Mouse (Mus musculus): ENCODE results near the gene Bbs12. TPM values are rescaled to one million over a fixed set of nuclear protein-coding genes. Genes with fewer than 3 reads are reported as not detected.

The Bbs12 gene
- polyA plus RNA-seq, 1 experiment from 2014 or later: 7.0 TPM

GRCm38 (mm10) chr3:37283234-37283633 lies 29.1 kb upstream of the Bbs12 start:
- 96% methylated on average over 4 of the region's 4 CpGs for WGBS
- ATAC-seq (ENCODE audit: low read depth) (no peak), DNase-seq (ENCODE audit: low spot score) (no peak)
- Histone ChIP-seq H3K27ac (replicated peaks; ENCODE audit: low read depth, low read length) (no peak overlapping the region), H3K4me2 (ENCODE audit: low read depth, low read length) (no peak overlapping the region), H3K9me3 (ENCODE audit: control insufficient read depth, low read length) (no peaks in the 10 kb centered on the region), H3K36me3 (ENCODE audit: control insufficient read depth, insufficient read depth, low read length) (no peaks in the 10 kb centered on the region), H3K27me3 (replicated peaks; ENCODE audit: control insufficient read depth, insufficient read depth, low read length) (no peaks in the 10 kb centered on the region), H3K9ac (ENCODE audit: low read depth, low read length) (no peak overlapping the region), H3K4me3 (ENCODE audit: low read depth, low read length) (no peak overlapping the region), H3K4me1 (ENCODE audit: control insufficient read depth, insufficient read depth, low read length) (no peaks in the 10 kb centered on the region)

- ATAC-seq (ENCODE audit: low read depth) (no peak), DNase-seq (ENCODE audit: low spot score) (no peak)
- Histone ChIP-seq H3K9ac (ENCODE audit: low read depth, low read length) (no peak overlapping the region), H3K36me3 (ENCODE audit: control insufficient read depth, insufficient read depth, low read length) (no peaks in the 10 kb centered on the region), H3K27me3 (replicated peaks; ENCODE audit: control insufficient read depth, insufficient read depth, low read length) (no peaks in the 10 kb centered on the region), H3K4me2 (ENCODE audit: low read depth, low read length) (no peak overlapping the region), H3K4me1 (ENCODE audit: control insufficient read depth, insufficient read depth, low read length) (no peaks in the 10 kb centered on the region), H3K4me3 (ENCODE audit: low read depth, low read length) (no peak overlapping the region), H3K27ac (replicated peaks; ENCODE audit: low read depth, low read length) (no peak overlapping the region), H3K9me3 (ENCODE audit: control insufficient read depth, low read length) (no peaks in the 10 kb centered on the region)
- 88% methylated on average over 2 of the region's 2 CpGs for WGBS
These were observed 23.1 kb upstream of the Bbs12 start for GRCm38 (mm10) chr3:37289237-37289636.

GRCm38 (mm10) chr3:37290881-37291541 lies 21.3 kb upstream of the Bbs12 start:
- no peaks in the 10 kb centered on the region for H3K36me3 ChIP-seq (ENCODE audit: control insufficient read depth, insufficient read depth, low read length)
- H3K4me3 ChIP-seq (ENCODE audit: low read depth, low read length): no peak overlapping the region
- ATAC-seq (ENCODE audit: low read depth): no peak
- H3K27ac ChIP-seq (replicated peaks; ENCODE audit: low read depth, low read length): no peak overlapping the region
- no peak overlapping the region for H3K9ac ChIP-seq (ENCODE audit: low read depth, low read length)
- WGBS: 67% methylated on average over 7 of the region's 7 CpGs
- DNase-seq (ENCODE audit: low spot score): no peak
- no peak overlapping the region for H3K4me2 ChIP-seq (ENCODE audit: low read depth, low read length)
- no peaks in the 10 kb centered on the region for H3K27me3 ChIP-seq (replicated peaks; ENCODE audit: control insufficient read depth, insufficient read depth, low read length)
- no peaks in the 10 kb centered on the region for H3K4me1 ChIP-seq (ENCODE audit: control insufficient read depth, insufficient read depth, low read length)
- no peaks in the 10 kb centered on the region for H3K9me3 ChIP-seq (ENCODE audit: control insufficient read depth, low read length)

- Histone ChIP-seq H3K27ac (replicated peaks; ENCODE audit: low read depth, low read length) (no peak overlapping the region), H3K9ac (ENCODE audit: low read depth, low read length) (no peak overlapping the region), H3K4me3 (ENCODE audit: low read depth, low read length) (no peak overlapping the region), H3K36me3 (ENCODE audit: control insufficient read depth, insufficient read depth, low read length) (no peaks in the 10 kb centered on the region), H3K4me2 (ENCODE audit: low read depth, low read length) (no peak overlapping the region), H3K9me3 (ENCODE audit: control insufficient read depth, low read length) (no peaks in the 10 kb centered on the region), H3K27me3 (replicated peaks; ENCODE audit: control insufficient read depth, insufficient read depth, low read length) (no peaks in the 10 kb centered on the region), H3K4me1 (ENCODE audit: control insufficient read depth, insufficient read depth, low read length) (no peaks in the 10 kb centered on the region)
- ATAC-seq (ENCODE audit: low read depth): no peak
- 83% methylated on average over 2 of the region's 2 CpGs for WGBS
- no peak for DNase-seq (ENCODE audit: low spot score)
These were observed 20.4 kb upstream of the Bbs12 start for GRCm38 (mm10) chr3:37291929-37292328.

GRCm38 (mm10) chr3:37292654-37293053 lies 19.7 kb upstream of the Bbs12 start:
- WGBS: 52% methylated on average over 2 of the region's 2 CpGs

GRCm38 (mm10) chr3:37299470-37299869 lies 12.9 kb upstream of the Bbs12 start:
- no peak overlapping the region for H3K27ac ChIP-seq (replicated peaks; ENCODE audit: low read depth, low read length)
- WGBS: 72% methylated on average over 3 of the region's 3 CpGs
- DNase-seq (ENCODE audit: low spot score) (no peak), ATAC-seq (ENCODE audit: low read depth) (no peak)
- H3K4me3 ChIP-seq (ENCODE audit: low read depth, low read length): no peak overlapping the region
- no peaks in the 10 kb centered on the region for H3K27me3 ChIP-seq (replicated peaks; ENCODE audit: control insufficient read depth, insufficient read depth, low read length)
- H3K4me1 ChIP-seq (ENCODE audit: control insufficient read depth, insufficient read depth, low read length): no peaks in the 10 kb centered on the region
- no peak overlapping the region for H3K9ac ChIP-seq (ENCODE audit: low read depth, low read length)
- H3K9me3 ChIP-seq (ENCODE audit: control insufficient read depth, low read length): no peaks in the 10 kb centered on the region
- H3K36me3 ChIP-seq (ENCODE audit: control insufficient read depth, insufficient read depth, low read length): no peaks in the 10 kb centered on the region
- no peak overlapping the region for H3K4me2 ChIP-seq (ENCODE audit: low read depth, low read length)

More at GRCm38 (mm10) chr3:37292654-37293053, 19.7 kb upstream of the Bbs12 start:
- Histone ChIP-seq H3K4me1 (ENCODE audit: control insufficient read depth, insufficient read depth, low read length) (no peaks in the 10 kb centered on the region), H3K4me3 (ENCODE audit: low read depth, low read length) (no peak overlapping the region), H3K4me2 (ENCODE audit: low read depth, low read length) (no peak overlapping the region), H3K9me3 (ENCODE audit: control insufficient read depth, low read length) (no peaks in the 10 kb centered on the region), H3K27ac (replicated peaks; ENCODE audit: low read depth, low read length) (no peak overlapping the region), H3K9ac (ENCODE audit: low read depth, low read length) (no peak overlapping the region), H3K36me3 (ENCODE audit: control insufficient read depth, insufficient read depth, low read length) (no peaks in the 10 kb centered on the region), H3K27me3 (replicated peaks; ENCODE audit: control insufficient read depth, insufficient read depth, low read length) (no peaks in the 10 kb centered on the region)
- ATAC-seq (ENCODE audit: low read depth) (no peak), DNase-seq (ENCODE audit: low spot score) (no peak)

GRCm38 (mm10) chr3:37302685-37303084 lies 9.7 kb upstream of the Bbs12 start:
- Histone ChIP-seq H3K9me3 (ENCODE audit: control insufficient read depth, low read length) (no peaks in the 10 kb centered on the region), H3K4me3 (ENCODE audit: low read depth, low read length) (no peak overlapping the region), H3K27me3 (replicated peaks; ENCODE audit: control insufficient read depth, insufficient read depth, low read length) (no peaks in the 10 kb centered on the region), H3K27ac (replicated peaks; ENCODE audit: low read depth, low read length) (no peak overlapping the region), H3K36me3 (ENCODE audit: control insufficient read depth, insufficient read depth, low read length) (no peaks in the 10 kb centered on the region), H3K4me1 (ENCODE audit: control insufficient read depth, insufficient read depth, low read length) (no peaks in the 10 kb centered on the region), H3K4me2 (ENCODE audit: low read depth, low read length) (no peak overlapping the region), H3K9ac (ENCODE audit: low read depth, low read length) (no peak overlapping the region)
- WGBS: 37% methylated on average over 12 of the region's 12 CpGs
- DNase-seq (ENCODE audit: low spot score) (peak; percentile 73), ATAC-seq (ENCODE audit: low read depth) (no peak)

GRCm38 (mm10) chr3:37303392-37304139 lies 8.8 kb upstream of the Bbs12 start:
- ATAC-seq (ENCODE audit: low read depth) (no peak), DNase-seq (ENCODE audit: low spot score) (no peak)
- Histone ChIP-seq H3K9ac (ENCODE audit: low read depth, low read length) (no peak overlapping the region), H3K9me3 (ENCODE audit: control insufficient read depth, low read length) (no peaks in the 10 kb centered on the region), H3K27me3 (replicated peaks; ENCODE audit: control insufficient read depth, insufficient read depth, low read length) (no peaks in the 10 kb centered on the region), H3K4me1 (ENCODE audit: control insufficient read depth, insufficient read depth, low read length) (no peaks in the 10 kb centered on the region), H3K27ac (replicated peaks; ENCODE audit: low read depth, low read length) (no peak overlapping the region), H3K4me2 (ENCODE audit: low read depth, low read length) (no peak overlapping the region), H3K4me3 (ENCODE audit: low read depth, low read length) (no peak overlapping the region), H3K36me3 (ENCODE audit: control insufficient read depth, insufficient read depth, low read length) (no peaks in the 10 kb centered on the region)
- WGBS: 59% methylated on average over 8 of the region's 8 CpGs

Data from embryonic facial prominence, embryonic 14.5 days (tissue).